Mouse (Mus musculus): Measurements from ENCODE around the gene Spon1.

- TF ChIP-seq EP300 (IDR thresholded peaks at IDR 0.05): no peak
- no peak for TF ChIP-seq CTCF (IDR thresholded peaks at IDR 0.05)
Observed at GRCm38 (mm10) chr7:113872846-113873245, 107.0 kb downstream of the Spon1 start.
